Mouse (Mus musculus): Measurements from ENCODE around the gene Arfip1. TPM values are rescaled to one million over a fixed set of nuclear protein-coding genes. Genes with fewer than 3 reads are reported as not detected.

Arfip1 gene
- polyA plus RNA-seq, 1 experiment, result 16.6 TPM

DNA sequence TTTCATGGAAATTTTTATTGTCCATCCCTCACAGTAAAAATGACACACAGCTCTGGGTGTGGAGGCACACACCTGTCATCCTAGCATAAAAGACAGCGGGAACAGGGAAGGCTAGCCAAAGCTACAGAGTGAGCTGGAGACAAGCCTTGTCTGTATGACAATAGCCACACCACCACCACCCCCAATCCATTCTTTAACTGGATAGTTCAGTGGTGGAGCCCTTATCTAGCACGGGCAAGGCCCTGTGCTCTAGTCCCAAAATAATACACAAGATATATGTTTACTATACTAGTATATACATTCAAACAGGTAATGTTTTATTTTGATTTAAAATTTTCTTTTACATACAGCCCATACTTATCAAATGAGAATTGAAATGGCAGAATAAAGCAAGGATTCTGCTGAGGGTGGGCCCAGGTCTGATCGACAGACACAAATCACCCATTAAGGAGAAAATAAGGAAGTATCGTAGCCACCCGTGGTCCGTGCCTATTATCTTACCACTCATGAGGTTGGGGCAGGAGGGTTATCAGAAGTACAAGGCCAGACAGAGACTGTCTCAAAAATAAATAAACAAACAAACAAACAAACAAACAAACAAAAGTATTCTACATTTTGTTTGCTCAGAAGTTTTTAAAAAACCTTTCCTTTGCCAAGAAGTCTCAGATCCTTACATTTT is 116.5 kb downstream of the Arfip1 start:
- H3ac ChIP-seq (ENCODE audit: control insufficient read depth, insufficient read length, low read depth), result no peak overlapping the region
- no peaks in the 10 kb centered on the region for H3K79me2 ChIP-seq (ENCODE audit: control insufficient read depth, insufficient read depth)
- no peaks in the 10 kb centered on the region for H3K36me3 ChIP-seq (ENCODE audit: control insufficient read depth, insufficient read depth)
- H3K79me3 ChIP-seq (ENCODE audit: low read depth), result no peaks in the 10 kb centered on the region
- no peak for TF ChIP-seq MYOD1 (IDR thresholded peaks at IDR 0.05; ENCODE audit: control insufficient read depth, insufficient read length, low read depth)
- no peak for TF ChIP-seq USF1 (IDR thresholded peaks at IDR 0.05; ENCODE audit: low read depth)
- no peak for TF ChIP-seq MYOG (IDR thresholded peaks at IDR 0.05; ENCODE audit: control insufficient read depth, extremely low read depth, insufficient read length)
- H3K27me3 ChIP-seq (ENCODE audit: control insufficient read depth, insufficient read depth, insufficient read length), result no peaks in the 10 kb centered on the region
- no peak overlapping the region for H3K4me3 ChIP-seq (ENCODE audit: insufficient read depth, poor library complexity, severe bottlenecking)

DNA sequence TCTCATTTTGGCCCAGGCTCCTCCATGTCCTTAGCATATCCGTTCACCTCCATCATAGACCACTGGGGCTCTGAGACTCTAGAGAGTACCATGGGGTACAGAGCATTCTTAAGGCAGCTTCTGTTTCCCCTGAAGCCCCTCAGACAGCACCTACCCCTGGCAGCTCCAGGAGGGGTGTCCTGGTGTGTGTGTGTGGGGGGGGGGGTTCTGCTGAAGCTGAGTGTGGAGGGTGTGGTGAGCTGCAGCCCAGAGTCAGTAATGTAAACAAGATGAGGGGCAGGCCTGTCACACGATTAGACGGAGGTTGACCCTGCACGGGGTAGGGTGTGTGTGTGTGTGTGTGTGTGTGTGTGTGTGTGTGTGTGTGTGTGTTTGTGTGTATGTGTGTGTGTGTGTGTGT is 120.7 kb downstream of the Arfip1 start:
- no peak for TF ChIP-seq MYOG (IDR thresholded peaks at IDR 0.05; ENCODE audit: control insufficient read depth, extremely low read depth, insufficient read length)
- TF ChIP-seq CEBPB (IDR thresholded peaks at IDR 0.05; ENCODE audit: low read depth), result no peak
- no peak for TF ChIP-seq CTCF (IDR thresholded peaks at IDR 0.05; ENCODE audit: control insufficient read depth, insufficient read depth, insufficient read length)
- no peak for TF ChIP-seq MYOD1 (IDR thresholded peaks at IDR 0.05; ENCODE audit: control insufficient read depth, insufficient read length, low read depth)
- no peak for TF ChIP-seq FOSL1 (IDR thresholded peaks at IDR 0.05; ENCODE audit: insufficient read depth, low read length, poor library complexity, severe bottlenecking)
- no peak for TF ChIP-seq USF1 (IDR thresholded peaks at IDR 0.05; ENCODE audit: low read depth)
- no peak for TF ChIP-seq MAX (IDR thresholded peaks at IDR 0.05)
- Histone ChIP-seq H3K79me3 (ENCODE audit: low read depth) (no peaks in the 10 kb centered on the region), H3K27me3 (ENCODE audit: control insufficient read depth, insufficient read depth, insufficient read length) (no peaks in the 10 kb centered on the region), H3K36me3 (ENCODE audit: control insufficient read depth, insufficient read depth) (no peaks in the 10 kb centered on the region), H3K79me2 (ENCODE audit: control insufficient read depth, insufficient read depth) (no peaks in the 10 kb centered on the region), H3ac (ENCODE audit: control insufficient read depth, insufficient read length, low read depth) (no peak overlapping the region), H3K4me3 (ENCODE audit: insufficient read depth, poor library complexity, severe bottlenecking) (no peak overlapping the region)

DNA sequence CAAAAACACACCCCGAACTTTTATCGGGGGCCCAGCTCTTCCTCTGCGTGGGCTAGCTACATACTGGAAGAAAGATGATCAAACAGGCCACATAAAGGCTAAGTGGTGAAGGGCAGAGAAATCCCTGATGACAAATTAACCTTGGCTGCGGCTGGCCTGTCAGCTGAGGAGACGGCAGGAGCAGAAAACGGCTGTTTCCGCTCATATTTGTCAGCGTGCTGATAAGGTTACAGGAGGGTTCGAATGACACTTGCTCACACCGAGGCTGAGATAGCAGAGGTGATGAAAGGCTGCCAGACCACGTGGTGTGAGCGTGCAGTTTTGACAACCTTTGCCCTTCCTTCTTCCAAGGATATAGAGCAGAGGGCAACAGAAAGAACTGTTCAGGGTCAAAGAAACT is 121.5 kb downstream of the Arfip1 start:
- Histone ChIP-seq H3K27me3 (ENCODE audit: control insufficient read depth, insufficient read depth, insufficient read length) (no peaks in the 10 kb centered on the region), H3K79me2 (ENCODE audit: control insufficient read depth, insufficient read depth) (no peaks in the 10 kb centered on the region), H3K4me3 (ENCODE audit: insufficient read depth, poor library complexity, severe bottlenecking) (no peak overlapping the region), H3K36me3 (ENCODE audit: control insufficient read depth, insufficient read depth) (no peaks in the 10 kb centered on the region), H3K79me3 (ENCODE audit: low read depth) (no peaks in the 10 kb centered on the region), H3ac (ENCODE audit: control insufficient read depth, insufficient read length, low read depth) (no peak overlapping the region)
- TF ChIP-seq MYOD1 (IDR thresholded peaks at IDR 0.05; ENCODE audit: control insufficient read depth, insufficient read length, low read depth) (no peak), USF1 (IDR thresholded peaks at IDR 0.05; ENCODE audit: low read depth) (peak; percentile 75)

GRCm38 (mm10) chr3:84460499-84460898 is 121.9 kb downstream of the Arfip1 start:
- H3K79me2 ChIP-seq (ENCODE audit: control insufficient read depth, insufficient read depth), result no peaks in the 10 kb centered on the region
- H3K36me3 ChIP-seq (ENCODE audit: control insufficient read depth, insufficient read depth), result no peaks in the 10 kb centered on the region
- H3K79me3 ChIP-seq (ENCODE audit: low read depth), result no peaks in the 10 kb centered on the region
- no peak for TF ChIP-seq FOSL1 (IDR thresholded peaks at IDR 0.05; ENCODE audit: insufficient read depth, low read length, poor library complexity, severe bottlenecking)
- no peak for TF ChIP-seq MYOD1 (IDR thresholded peaks at IDR 0.05; ENCODE audit: control insufficient read depth, insufficient read length, low read depth)
- no peak for TF ChIP-seq USF1 (IDR thresholded peaks at IDR 0.05; ENCODE audit: low read depth)
- no peak for TF ChIP-seq CEBPB (IDR thresholded peaks at IDR 0.05; ENCODE audit: low read depth)
- TF ChIP-seq MAX (IDR thresholded peaks at IDR 0.05), result no peak
- TF ChIP-seq CTCF (IDR thresholded peaks at IDR 0.05; ENCODE audit: control insufficient read depth, insufficient read depth, insufficient read length), result no peak
- no peak for TF ChIP-seq MYOG (IDR thresholded peaks at IDR 0.05; ENCODE audit: control insufficient read depth, extremely low read depth, insufficient read length)
- no peak overlapping the region for H3ac ChIP-seq (ENCODE audit: control insufficient read depth, insufficient read length, low read depth)
- H3K27me3 ChIP-seq (ENCODE audit: control insufficient read depth, insufficient read depth, insufficient read length), result no peaks in the 10 kb centered on the region
- no peak overlapping the region for H3K4me3 ChIP-seq (ENCODE audit: insufficient read depth, poor library complexity, severe bottlenecking)

DNA sequence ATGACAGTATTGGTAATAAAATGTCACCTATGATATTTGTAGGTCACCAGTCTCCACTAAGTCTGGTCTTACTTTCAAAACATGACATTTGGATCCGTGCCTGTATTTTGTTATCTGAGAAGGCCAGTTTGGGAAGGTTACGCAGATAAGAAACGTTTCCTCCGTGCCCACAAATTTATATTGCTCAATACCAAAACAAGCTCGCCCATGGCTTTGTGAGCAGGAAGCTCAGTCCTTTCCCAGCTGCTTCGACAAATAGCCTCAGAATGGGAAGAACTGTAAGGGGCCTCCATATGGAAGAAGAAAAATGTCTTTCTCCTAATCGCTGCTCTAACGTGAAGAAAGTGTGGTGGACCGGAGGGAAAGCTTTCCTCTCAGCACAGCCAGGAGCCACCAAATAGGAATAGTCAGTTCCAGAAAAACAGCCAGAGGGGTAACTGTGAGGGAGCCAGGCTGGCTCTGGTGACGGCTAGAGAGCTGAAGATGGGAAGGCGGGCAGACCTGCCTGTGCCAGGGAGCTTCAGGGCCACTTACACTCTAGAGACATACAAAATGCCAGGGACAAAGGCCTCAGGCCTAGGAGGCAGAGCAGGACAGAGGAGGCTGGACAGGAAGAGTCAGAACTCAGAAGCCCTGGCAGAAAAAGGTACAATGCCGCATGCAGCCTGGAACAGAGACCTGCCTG is 126.5 kb downstream of the Arfip1 start:
- Histone ChIP-seq H3ac (ENCODE audit: control insufficient read depth, insufficient read length, low read depth) (no peak overlapping the region), H3K27me3 (ENCODE audit: control insufficient read depth, insufficient read depth, insufficient read length) (no peaks in the 10 kb centered on the region), H3K36me3 (ENCODE audit: control insufficient read depth, insufficient read depth) (no peaks in the 10 kb centered on the region), H3K79me3 (ENCODE audit: low read depth) (no peaks in the 10 kb centered on the region), H3K79me2 (ENCODE audit: control insufficient read depth, insufficient read depth) (no peaks in the 10 kb centered on the region), H3K4me3 (ENCODE audit: insufficient read depth, poor library complexity, severe bottlenecking) (no peak overlapping the region)
- peak; percentile 71 for TF ChIP-seq CEBPB (IDR thresholded peaks at IDR 0.05; ENCODE audit: low read depth)
- no peak for TF ChIP-seq FOSL1 (IDR thresholded peaks at IDR 0.05; ENCODE audit: insufficient read depth, low read length, poor library complexity, severe bottlenecking)

- H3K36me3 ChIP-seq (ENCODE audit: control insufficient read depth, insufficient read depth), result no peaks in the 10 kb centered on the region
- no peaks in the 10 kb centered on the region for H3K27me3 ChIP-seq (ENCODE audit: control insufficient read depth, insufficient read depth, insufficient read length)
- H3K4me3 ChIP-seq (ENCODE audit: insufficient read depth, poor library complexity, severe bottlenecking), result no peak overlapping the region
- H3K79me3 ChIP-seq (ENCODE audit: low read depth), result no peaks in the 10 kb centered on the region
- TF ChIP-seq CTCF (IDR thresholded peaks at IDR 0.05; ENCODE audit: control insufficient read depth, insufficient read depth, insufficient read length) (no peak), MYOG (IDR thresholded peaks at IDR 0.05; ENCODE audit: control insufficient read depth, extremely low read depth, insufficient read length) (no peak), MYOD1 (IDR thresholded peaks at IDR 0.05; ENCODE audit: control insufficient read depth, insufficient read length, low read depth) (no peak), FOSL1 (IDR thresholded peaks at IDR 0.05; ENCODE audit: insufficient read depth, low read length, poor library complexity, severe bottlenecking) (peak; percentile 67)
- no peak overlapping the region for H3ac ChIP-seq (ENCODE audit: control insufficient read depth, insufficient read length, low read depth)
- no peaks in the 10 kb centered on the region for H3K79me2 ChIP-seq (ENCODE audit: control insufficient read depth, insufficient read depth)
These were observed 131.8 kb downstream of the Arfip1 start for GRCm38 (mm10) chr3:84450651-84451050.

Data from C2C12 (cell line).